Mouse (Mus musculus) left cerebral cortex, postnatal 36 days (tissue): ENCODE measurements around the gene Cfap299. TPM values are rescaled to one million over a fixed set of nuclear protein-coding genes. Genes with fewer than 3 reads are reported as not detected.

ENCODE experiments used
- DNase-seq, 2 experiments: peaks; one replicate each; pipeline ENCODE4 v3.0.0; 2021 to 2022; ENCODE audit warnings: low spot score in 2 of 2, mixed read lengths in 1 of 2
- intact Hi-C: fragments of 180-260 bp; cut with DNase I; formaldehyde crosslinking; loops from one replicate; pipeline ENCODE4 v1.15.1; 2025
- microRNA-seq: library from miRNA; unstranded; fragments of <30 nt; microRNA quantifications from one replicate; pipeline ENCODE4 v1.2.0, GENCODE M21; 2022
- total RNA-seq, 2 experiments: library from RNA; stranded (reverse); gene quantifications; 2 replicates each; pipeline ENCODE4 v1.2.3; 2021

The Cfap299 gene
- total RNA-seq, 2 experiments from 2014 or later, result 0.76 TPM; not detected in 1

DNA sequence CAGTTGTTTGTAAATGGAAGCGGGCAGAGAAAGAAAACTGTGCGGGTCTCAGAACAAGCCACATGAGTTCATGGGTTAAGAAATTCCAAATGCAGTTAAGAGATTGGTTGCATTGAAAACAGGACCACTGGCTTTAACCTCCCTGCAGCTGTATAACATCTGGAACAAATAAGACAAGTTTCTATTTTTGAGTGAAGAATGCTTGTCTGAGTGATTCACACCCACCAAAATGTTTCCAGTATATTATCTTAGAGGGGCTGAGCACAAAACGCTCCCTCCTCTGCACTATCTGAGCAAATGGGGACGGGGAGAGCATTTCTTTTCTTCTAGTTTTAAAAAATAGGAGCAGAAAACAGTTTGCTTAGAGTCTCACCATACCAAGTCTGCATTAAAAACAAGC, 458.6 kb downstream of the Cfap299 start:
- DNase-seq, result no peak
- intact Hi-C loops, result no loop called here

DNA sequence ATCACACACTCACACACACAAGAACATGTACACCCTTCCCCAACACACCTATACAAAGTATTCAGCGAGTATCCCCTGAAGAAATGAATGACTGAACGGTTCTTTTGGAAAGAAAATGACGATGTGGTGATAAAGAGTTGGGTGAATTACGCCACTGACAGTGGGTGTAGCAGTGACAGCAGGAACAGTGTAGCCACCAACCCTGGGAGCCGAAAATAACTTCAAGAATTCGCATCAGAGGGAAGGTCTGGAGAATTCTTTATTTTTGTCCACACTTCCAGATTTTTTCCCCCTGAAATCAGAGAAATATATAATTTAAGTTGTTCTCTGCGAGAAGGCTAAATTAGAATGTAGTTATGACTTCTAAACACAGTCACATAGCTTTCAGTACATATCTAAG, 459.5 kb downstream of the Cfap299 start:
- intact Hi-C loops, result no loop called here
- peak; percentile 7 to 23 for DNase-seq

DNA sequence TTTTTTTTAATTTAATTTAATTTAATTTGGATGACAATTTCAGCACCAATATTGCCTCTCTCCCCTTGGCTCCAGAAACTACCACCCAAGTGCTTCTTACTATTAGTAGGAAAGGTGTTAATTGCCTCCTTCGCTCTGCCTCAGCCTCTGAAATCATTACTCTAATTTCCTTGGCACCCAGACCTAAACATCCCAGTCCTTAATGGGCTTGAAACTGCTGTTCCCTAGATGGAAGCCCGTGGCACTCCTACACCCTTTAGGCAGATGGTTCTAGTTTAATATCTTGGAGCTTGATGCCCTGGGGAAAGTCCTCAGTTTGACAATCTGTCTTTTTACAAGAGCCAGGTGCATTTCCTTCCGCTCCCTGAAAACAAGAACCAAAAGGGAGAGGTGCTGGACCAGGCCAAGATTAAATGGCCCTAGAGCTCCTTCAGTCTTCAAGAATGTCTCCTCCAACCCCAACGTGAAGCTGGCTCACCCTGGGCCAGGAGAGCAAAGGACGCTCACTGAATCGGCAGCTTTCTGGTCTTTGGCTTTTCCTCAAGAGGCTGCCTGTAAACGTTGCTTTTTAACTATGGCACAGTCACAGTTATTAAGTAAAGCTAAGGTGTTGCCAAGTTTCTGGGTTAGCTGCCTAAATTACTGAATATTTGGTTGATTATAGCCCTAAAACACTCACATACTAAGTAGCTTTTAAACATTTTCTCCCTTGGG, 461.9 kb downstream of the Cfap299 start:
- intact Hi-C loops, result no loop called here

DNA sequence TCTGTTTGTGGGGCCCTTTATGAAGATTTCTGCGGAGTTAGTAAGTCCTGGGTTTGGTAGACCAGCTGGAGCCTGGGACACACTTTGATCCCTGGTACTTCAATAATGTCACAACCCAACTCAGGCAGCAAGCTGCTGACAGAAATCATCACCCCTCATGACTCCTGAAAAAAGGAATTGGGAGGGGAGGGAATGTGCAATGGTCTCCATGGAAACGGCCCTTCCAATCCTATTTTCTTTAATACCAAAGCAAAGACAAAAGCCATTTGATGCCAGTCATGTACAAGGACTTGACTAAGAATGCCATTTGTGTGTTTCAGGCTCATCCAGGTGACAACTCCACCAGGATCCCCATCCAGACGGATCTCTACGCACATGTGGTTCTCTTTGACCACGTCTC, 472.4 kb downstream of the Cfap299 start:
- DNase-seq, result no peak
- intact Hi-C loops, result no loop called here

More for the DNA sequence above, 461.9 kb downstream of the Cfap299 start:
- no peak for DNase-seq

DNA sequence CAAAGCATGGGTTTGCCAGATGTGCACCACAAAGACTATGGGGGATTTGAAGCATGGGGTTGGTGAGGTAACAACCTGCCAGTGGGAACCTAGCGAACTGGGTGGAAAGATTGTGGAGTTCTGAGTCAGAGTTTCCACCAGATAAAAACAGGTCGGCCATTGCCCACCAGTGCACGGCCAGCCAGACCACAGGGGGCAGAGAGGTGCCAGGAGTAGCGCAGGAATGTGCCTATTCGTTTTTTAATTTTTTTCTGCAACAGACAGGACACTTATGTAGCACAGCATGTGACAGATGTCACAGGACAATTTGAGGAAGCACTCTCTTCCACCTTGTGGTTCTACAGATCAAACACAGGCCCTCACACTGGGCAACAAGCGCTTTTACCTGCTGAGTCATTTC, 475.7 kb downstream of the Cfap299 start:
- intact Hi-C loops, result no loop called here
- no peak for DNase-seq

DNA sequence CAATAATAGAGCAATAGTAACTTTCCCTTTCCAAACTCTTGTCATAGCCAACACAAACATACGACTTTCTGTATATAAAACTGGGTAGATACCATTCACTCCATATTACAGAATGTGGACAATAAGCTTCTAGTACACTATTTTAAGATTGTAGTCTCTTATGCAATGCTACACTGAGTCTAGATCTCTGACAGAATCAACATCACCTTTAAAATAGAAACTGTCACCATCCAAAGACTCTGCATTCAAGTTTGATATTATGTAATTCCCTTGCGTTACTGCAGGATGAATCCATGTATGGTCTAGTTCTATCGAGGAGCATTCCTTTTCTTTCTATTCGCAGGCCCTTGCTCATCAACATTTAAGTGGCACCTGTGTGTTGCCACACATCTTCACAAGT, 477.4 kb downstream of the Cfap299 start:
- DNase-seq, result no peak

DNA sequence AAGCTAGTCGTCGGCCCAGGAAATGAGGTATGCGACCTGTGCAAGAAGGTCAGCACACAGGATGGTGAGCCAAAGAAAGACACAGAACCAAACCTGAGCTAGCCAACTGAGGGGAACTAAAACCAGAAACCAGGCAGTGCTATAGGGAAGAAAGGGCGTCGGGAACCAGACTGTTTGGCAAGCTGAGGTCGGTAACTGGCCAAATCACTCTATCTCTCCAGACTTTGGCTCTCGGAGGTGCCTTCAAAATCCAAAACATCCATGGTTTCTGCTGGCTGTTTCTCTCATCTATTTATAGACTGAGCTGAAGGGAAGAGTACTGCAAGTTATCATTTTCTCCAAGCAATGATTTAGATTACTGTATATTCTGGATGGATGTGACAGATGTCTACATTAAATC, 477.9 kb downstream of the Cfap299 start:
- DNase-seq, result no peak
- intact Hi-C loops, result no loop called here

More for the DNA sequence above, 477.4 kb downstream of the Cfap299 start:
- intact Hi-C loops, result no loop called here

DNA sequence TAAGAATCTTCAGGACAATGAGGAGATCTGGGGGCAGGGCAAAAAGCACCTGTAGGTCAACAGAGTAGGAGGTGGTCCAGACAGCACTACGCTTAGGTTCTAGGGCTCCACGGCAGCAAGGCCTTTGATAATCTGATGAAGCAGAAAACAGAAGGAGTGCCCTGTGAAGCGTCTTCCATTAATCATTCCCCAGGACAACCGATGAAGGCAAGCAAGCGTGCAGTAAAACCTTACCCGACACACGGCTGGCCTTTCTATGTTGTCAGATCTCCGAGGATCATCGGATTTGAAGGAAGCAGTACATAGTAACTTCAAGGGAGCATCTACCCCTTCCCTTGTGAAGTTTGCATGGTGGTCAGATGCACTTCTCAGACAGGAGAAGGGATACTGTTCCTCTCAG, 478.8 kb downstream of the Cfap299 start:
- intact Hi-C loops, result no loop called here
- DNase-seq, result no peak

DNA sequence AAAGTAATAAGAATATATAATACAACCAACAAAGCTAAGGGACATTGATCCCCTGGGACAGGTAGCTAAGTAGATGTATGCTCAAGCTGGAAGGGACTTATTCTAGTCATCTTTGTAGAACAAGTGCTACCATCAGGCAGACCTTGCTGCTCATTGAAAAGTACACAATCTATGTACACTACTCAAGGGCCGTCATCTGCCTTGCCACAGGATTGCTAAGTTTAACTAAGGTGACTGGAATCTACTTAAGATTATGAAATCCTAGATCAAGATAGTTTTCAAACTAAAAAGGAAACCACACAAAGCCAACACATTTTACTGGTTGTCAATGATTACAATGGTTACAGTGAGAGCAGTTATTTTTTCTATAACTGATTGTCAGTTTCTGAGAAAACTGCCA, 483.3 kb downstream of the Cfap299 start:
- intact Hi-C loops, result no loop called here

DNA sequence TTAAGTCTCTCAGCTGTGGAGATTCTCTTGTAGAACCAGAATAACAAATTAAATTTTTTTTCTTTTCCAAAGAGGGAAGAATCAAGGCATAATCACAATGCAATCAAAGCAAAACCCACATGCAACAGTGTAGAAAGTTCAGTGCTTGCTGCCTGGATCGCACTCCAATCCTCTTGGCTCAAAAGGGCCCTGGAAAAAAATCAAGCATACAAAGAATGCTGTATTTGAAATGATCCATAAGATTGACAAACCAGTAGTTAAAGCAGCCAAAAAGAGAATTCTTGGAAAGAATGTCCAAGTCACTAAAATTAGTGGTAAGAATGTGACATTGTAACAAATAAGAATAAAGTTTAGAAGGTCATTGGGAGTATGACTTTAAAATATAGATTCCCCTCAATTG, 486.2 kb downstream of the Cfap299 start:
- intact Hi-C loops, result no loop called here
- DNase-seq, result no peak

More for the DNA sequence above, 483.3 kb downstream of the Cfap299 start:
- no peak for DNase-seq

DNA sequence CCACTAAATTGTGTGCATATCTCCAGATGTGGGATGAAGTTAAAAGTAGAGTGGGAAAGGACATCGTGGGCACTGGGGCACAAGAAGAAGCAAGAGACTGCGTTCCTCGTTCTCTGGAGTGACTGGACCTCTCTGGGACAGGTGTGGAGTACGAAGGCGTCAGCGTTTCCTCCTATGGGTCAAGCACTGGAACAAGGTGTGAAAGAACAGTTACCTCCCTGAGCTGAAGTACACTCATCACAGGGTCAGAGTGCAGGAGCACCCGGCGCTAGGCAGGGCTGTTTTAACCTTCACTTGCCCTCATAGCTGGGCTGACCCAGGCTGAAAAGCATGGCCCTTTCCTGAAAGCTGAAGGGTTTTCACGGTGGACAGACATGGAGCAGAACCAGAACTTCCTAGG, 504.7 kb downstream of the Cfap299 start:
- no peak for DNase-seq
- intact Hi-C loops, result no loop called here

DNA sequence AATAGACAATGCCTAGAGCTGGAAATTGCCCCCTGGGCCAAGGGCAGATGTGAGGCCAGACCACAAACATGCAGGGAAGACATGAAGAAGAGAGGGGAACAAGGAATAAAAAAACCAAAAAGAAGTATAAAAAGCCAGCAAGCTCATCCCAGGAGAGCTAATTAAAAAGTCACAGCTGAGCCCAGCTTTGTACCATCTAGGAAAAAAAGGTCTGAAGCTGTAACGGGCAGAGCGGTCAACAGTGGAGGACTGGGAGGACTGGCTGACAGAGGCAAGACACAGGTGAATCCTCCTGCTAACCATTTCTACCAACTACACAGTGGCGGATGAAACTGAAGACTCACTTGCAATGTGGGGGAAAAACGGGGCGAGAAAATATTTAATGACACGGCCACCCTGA, 505.2 kb downstream of the Cfap299 start:
- intact Hi-C loops, result no loop called here
- no peak for DNase-seq

DNA sequence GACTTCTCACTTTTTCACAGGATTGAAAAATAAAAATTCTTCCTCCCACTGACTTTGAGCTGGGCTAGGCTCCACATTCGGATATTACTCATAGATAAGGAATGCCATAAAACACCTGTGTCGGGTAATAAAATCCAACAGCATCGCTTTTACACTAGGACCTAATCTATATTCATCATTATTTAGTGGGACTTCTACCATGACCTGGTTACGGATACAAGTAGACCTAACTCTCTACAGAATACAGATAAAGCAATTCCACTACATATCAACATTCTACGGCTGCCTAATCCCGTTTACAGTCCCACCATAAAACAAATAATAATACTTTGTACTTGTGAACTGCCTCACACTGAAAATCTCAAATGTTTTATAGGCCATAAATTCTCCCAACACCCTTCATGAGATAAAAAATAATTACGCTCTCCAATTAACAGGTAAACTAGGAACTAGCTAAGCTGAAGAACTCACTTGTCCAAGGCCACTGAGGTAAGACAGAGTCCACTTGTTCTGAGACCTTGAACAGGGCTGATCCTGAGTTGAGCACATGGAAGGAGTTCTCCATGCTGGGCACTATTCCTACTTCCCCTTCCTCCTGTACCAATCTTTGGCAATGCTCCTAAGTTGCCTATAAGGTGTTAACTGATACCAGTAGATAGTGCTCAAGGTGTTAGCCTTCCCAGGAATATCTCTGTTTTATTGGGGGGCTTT, 513.7 kb downstream of the Cfap299 start:
- intact Hi-C loops, result no loop called here
- no peak for DNase-seq

DNA sequence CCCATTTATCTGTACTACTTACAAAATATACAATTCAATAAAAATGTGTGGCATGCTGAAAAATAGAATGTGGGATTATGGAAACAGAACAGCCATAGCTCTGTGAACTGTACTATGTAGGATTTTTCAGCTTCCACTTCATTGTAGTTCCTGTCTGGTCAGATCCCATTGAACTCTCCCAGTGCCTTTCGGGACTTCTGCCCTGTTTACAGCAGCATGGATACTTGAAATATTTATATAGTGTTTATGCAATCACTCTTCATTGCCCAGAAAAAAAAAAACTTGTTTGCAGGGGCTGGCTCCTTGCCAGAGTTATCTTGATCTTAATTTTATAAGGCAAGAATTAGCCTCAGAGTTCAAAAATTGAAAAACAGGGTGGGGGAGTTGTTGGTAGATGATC, 515.6 kb downstream of the Cfap299 start:
- intact Hi-C loops, result no loop called here
- DNase-seq, result no peak

Small RNA genes lying within 50 kb of the gene (microRNA-seq; reads per million reads assigned to microRNA genes)
- gene Mir703, result not detected

Other genes with a start within 250 kb of the Cfap299 start
- gene Prdm8, start 162.1 kb upstream of the Cfap299 start, total RNA-seq, result 10 to 100 TPM; 34.4 to 35.6 TPM
- gene Fgf5, start 75.1 kb upstream of the Cfap299 start, total RNA-seq, result 1 to 10 TPM; 4.0 to 4.1 TPM
- gene Gm11111, start 223.4 kb downstream of the Cfap299 start, total RNA-seq, result not detected